Mouse (Mus musculus) leukemia stem cell, adult 10-12 weeks (primary cell): Measurements from ENCODE around the gene Hfe2. TPM values are rescaled to one million over a fixed set of nuclear protein-coding genes. Genes with fewer than 3 reads are reported as not detected.

Source experiments
- polyA plus RNA-seq: library from polyadenylated mRNA; stranded (reverse); fragments of >175 nt; gene quantifications from 2 replicates; pipeline ENCODE4 v1.2.3, GENCODE M21; 2012; ENCODE audit warnings: low replicate concordance

Hfe2 gene
- 0.55 and 0.85 TPM in 2 replicates for polyA plus RNA-seq

GRCm38 (mm10) chr3:96524914-96525313 is at the start of gene Hfe2:
Gene Hfe2 (plus strand): TSS chr3:96525172.

GRCm38 (mm10) chr3:96557694-96558093 is 32.7 kb downstream of the Hfe2 start, which contains the start of gene Txnip:
Gene Txnip (plus strand): TSS chr3:96557957.

GRCm38 (mm10) chr3:96576690-96577541 is 51.9 kb downstream of the Hfe2 start, which contains the start of gene Gm16253:
Gene Gm16253 (plus strand): TSS chr3:96576984.

Other genes starting within 250 kb of the Hfe2 start
- gene Fcgr1, start 231.2 kb upstream of the Hfe2 start, polyA plus RNA-seq, result 0.43 and 0.52 TPM in 2 replicates
- gene BC107364, start 72.9 kb upstream of the Hfe2 start, polyA plus RNA-seq, result not detected in 2 replicates
- 2.1 and 8.1 TPM in 2 replicates for gene Txnip, start 32.8 kb downstream of the Hfe2 start, polyA plus RNA-seq
- not detected in 2 replicates for gene Gm16253, start 51.8 kb downstream of the Hfe2 start, polyA plus RNA-seq
- gene Polr3gl, start 69.0 kb downstream of the Hfe2 start, polyA plus RNA-seq, result 9.2 and 13.8 TPM in 2 replicates
- gene Ankrd34a, start 71.5 kb downstream of the Hfe2 start, polyA plus RNA-seq, result 0.19 and 0.30 TPM in 2 replicates
- gene Lix1l, start 76.0 kb downstream of the Hfe2 start, polyA plus RNA-seq, result 0.26 and 0.30 TPM in 2 replicates
- 13.0 and 66.3 TPM in 2 replicates for gene Rbm8a, start 104.8 kb downstream of the Hfe2 start, polyA plus RNA-seq
- 2.5 and 5.2 TPM in 2 replicates for gene Pex11b, start 110.2 kb downstream of the Hfe2 start, polyA plus RNA-seq
- gene Gm42957, start 110.3 kb downstream of the Hfe2 start, polyA plus RNA-seq, result 0.06 TPM in 1 of 2 replicates, not detected in the other
- 0.03 and 0.09 TPM in 2 replicates for gene Itga10, start 120.4 kb downstream of the Hfe2 start, polyA plus RNA-seq
- 0.12 and 0.19 TPM in 2 replicates for gene Ankrd35, start 145.0 kb downstream of the Hfe2 start, polyA plus RNA-seq
- gene Pias3, start 171.2 kb downstream of the Hfe2 start, polyA plus RNA-seq, result 12.3 and 23.7 TPM in 2 replicates
- gene Nudt17, start 183.4 kb downstream of the Hfe2 start, polyA plus RNA-seq, result 0.36 and 0.42 TPM in 2 replicates
- gene Polr3c, start 202.5 kb downstream of the Hfe2 start, polyA plus RNA-seq, result 3.9 and 4.2 TPM in 2 replicates
- 18.2 and 18.6 TPM in 2 replicates for gene Rnf115, start 202.5 kb downstream of the Hfe2 start, polyA plus RNA-seq